In the genomic region with DNA sequence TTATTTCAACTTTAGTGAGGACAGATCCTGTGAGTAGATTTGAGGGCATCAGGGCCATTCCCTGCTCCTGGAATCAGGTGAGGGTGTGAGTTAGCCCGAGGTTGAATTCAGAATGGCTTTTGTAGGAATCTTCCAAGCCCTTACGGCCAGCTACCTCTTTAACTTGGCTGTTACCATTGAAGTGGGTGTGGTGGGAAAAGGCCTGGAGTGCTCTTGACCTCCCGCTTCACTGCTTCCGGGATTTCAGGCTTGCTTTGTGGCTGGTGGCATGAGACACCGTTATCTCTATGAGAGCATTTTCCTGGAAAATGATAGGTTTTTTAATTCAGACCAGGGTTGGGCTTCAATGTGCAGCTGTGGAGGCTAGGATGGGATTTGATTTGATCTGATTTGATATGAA, we compare ENCODE assay signal across 19 mouse cellular contexts.
"Had no signal": no experiment of that assay in that cellular context is flagged by ENCODE, and none has a peak within 500 bp of the region (broad histone marks: within the 10 kb centered on the region; RNA-seq: fewer than 3 reads in every experiment).

No protein-coding gene starts in this region.

- H3K4me1 ChIP-seq: liver, embryonic 15.5 days; lung, embryonic 15.5 days; megakaryocyte, embryonic 14.5 days; midbrain, embryonic 13.5 days; midbrain, embryonic 15.5 days; neural tube, embryonic 13.5 days had no signal

- H3K27ac ChIP-seq: liver, embryonic 13.5 days; liver, embryonic 15.5 days; lung, embryonic 15.5 days; macrophage; midbrain, embryonic 13.5 days; midbrain, embryonic 15.5 days; neural tube, embryonic 13.5 days had no signal

- DNase-seq: liver; liver, embryonic 13.5 days; liver, postnatal 0 days; right cerebral cortex, postnatal 25 days; right cerebral cortex, postnatal 4 days; spleen, adult 18-20 months; thymus, adult 18-20 months; thymus, postnatal 14 days; thymus, postnatal 36 days had no signal

- H3K9me3 ChIP-seq: liver, embryonic 13.5 days; liver, embryonic 15.5 days; lung, embryonic 15.5 days; megakaryocyte, embryonic 14.5 days; midbrain, embryonic 13.5 days; midbrain, embryonic 15.5 days; neural tube, embryonic 13.5 days had no signal

- H3K4me2 ChIP-seq: liver, embryonic 11.5 days; liver, embryonic 13.5 days; liver, embryonic 15.5 days; lung, embryonic 15.5 days; midbrain, embryonic 11.5 days; midbrain, embryonic 13.5 days; midbrain, embryonic 15.5 days; neural tube, embryonic 13.5 days had no signal

- ATAC-seq: liver, postnatal 0 days; midbrain, embryonic 13.5 days; midbrain, embryonic 15.5 days had no signal

- H3K27me3 ChIP-seq: liver, embryonic 13.5 days; liver, embryonic 15.5 days; lung, embryonic 15.5 days; megakaryocyte, embryonic 14.5 days; midbrain, embryonic 13.5 days; midbrain, embryonic 15.5 days; neural tube, embryonic 13.5 days had no signal

- H3K9ac ChIP-seq: liver, embryonic 13.5 days; liver, embryonic 15.5 days; liver, postnatal 0 days; lung, embryonic 15.5 days; midbrain, embryonic 13.5 days; midbrain, embryonic 15.5 days; neural tube, embryonic 13.5 days had no signal

- H3K4me3 ChIP-seq: liver, embryonic 13.5 days; liver, embryonic 15.5 days; lung, embryonic 15.5 days; megakaryocyte, embryonic 14.5 days; midbrain, embryonic 13.5 days; midbrain, embryonic 15.5 days; myocyte; neural tube, embryonic 13.5 days had no signal
